Mouse (Mus musculus): Measurements from ENCODE around the gene Gm8094. TPM values are rescaled to one million over a fixed set of nuclear protein-coding genes. Genes with fewer than 3 reads are reported as not detected.
"Not testable (repeated sequence)": the region's sequence is repeated elsewhere in the genome, so short reads cannot be mapped to it uniquely, and the experiment has no call there.

Gene Gm8094
- not detected in 2 replicates for polyA plus RNA-seq (2015; fragmentation: Nextera tagmentation; extraction: Ambion mirVana)

DNA sequence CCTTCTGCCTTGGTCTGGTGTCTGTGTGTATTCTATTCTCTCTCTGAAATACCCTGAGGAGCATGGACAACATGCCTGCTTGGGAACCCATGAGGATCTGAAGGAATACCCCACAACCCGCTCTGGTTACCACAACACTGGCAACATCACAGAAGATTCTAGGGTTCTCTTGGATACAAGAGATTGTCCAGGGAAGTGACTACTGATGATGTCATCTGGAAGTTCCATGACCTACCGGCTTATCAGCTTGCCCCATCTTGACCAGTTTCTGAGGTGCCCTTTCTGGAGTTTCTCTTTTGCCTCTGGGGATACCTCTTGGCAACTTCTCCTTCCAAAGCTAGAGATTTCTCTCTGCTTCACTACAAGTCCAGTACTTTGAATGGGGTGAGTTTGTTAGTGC is at the start of gene Gm8094:
Gene Gm8094 (minus strand): TSS at position 101 of the 400 bp plus-strand sequence.
- not testable (repeated sequence) for H3K27ac ChIP-seq; H3K27me3 ChIP-seq; H3K36me3 ChIP-seq; H3K4me3 ChIP-seq; ATAC-seq (ENCODE audit: insufficient number of reproducible peaks, low FRiP score, low TSS enrichment, low read depth); H3K9ac ChIP-seq; H3K9me3 ChIP-seq; H3K4me1 ChIP-seq; H3K4me2 ChIP-seq
- 83% methylated on average over 2 of the region's 2 CpGs for WGBS

- H3K36me3 ChIP-seq; H3K27ac ChIP-seq; H3K9me3 ChIP-seq; H3K9ac ChIP-seq; H3K27me3 ChIP-seq; H3K4me1 ChIP-seq; ATAC-seq (ENCODE audit: insufficient number of reproducible peaks, low FRiP score, low TSS enrichment, low read depth); H3K4me3 ChIP-seq; H3K4me2 ChIP-seq: not testable (repeated sequence)
- 82% methylated on average over 3 of the region's 3 CpGs for WGBS
Observed at GRCm38 (mm10) chr14:43119673-43120072, 43.2 kb upstream of the Gm8094 start.

DNA sequence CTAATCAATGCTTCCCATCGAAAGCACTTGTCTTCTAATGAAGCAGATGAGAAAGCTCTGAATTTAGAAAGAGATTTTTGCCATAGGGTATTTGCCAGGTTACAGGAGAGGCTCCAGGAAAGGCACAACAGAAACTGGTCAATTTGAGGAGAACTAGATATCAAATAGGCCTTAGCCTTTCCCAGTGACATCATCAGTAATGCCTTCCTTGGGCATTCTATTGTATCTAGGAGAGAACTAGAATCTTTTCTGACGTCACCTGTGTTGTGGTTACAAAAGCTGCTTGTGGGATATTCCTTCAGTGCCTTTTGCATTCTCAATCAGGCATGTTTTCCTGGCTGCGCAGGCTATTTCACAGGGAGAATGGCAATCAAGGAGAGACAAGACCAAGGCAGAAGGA is 23.9 kb upstream of the Gm8094 start, which contains the start of gene Gm8104:
Gene Gm8104 (plus strand): TSS at position 301 of the 400 bp plus-strand sequence.
- WGBS, result 66% methylated on average over 3 of the region's 3 CpGs
- H3K4me1 ChIP-seq; ATAC-seq (ENCODE audit: insufficient number of reproducible peaks, low FRiP score, low TSS enrichment, low read depth); H3K27ac ChIP-seq; H3K27me3 ChIP-seq; H3K36me3 ChIP-seq; H3K4me3 ChIP-seq; H3K9ac ChIP-seq; H3K4me2 ChIP-seq; H3K9me3 ChIP-seq: not testable (repeated sequence)

GRCm38 (mm10) chr14:43089103-43089919 is 12.9 kb upstream of the Gm8094 start:
- not testable (repeated sequence) for H3K4me3 ChIP-seq; H3K9me3 ChIP-seq; H3K9ac ChIP-seq; H3K36me3 ChIP-seq; ATAC-seq (ENCODE audit: insufficient number of reproducible peaks, low FRiP score, low TSS enrichment, low read depth); H3K4me1 ChIP-seq; H3K27ac ChIP-seq; H3K4me2 ChIP-seq; H3K27me3 ChIP-seq
- WGBS, result 45% methylated on average over 1 of the region's 14 CpGs

DNA sequence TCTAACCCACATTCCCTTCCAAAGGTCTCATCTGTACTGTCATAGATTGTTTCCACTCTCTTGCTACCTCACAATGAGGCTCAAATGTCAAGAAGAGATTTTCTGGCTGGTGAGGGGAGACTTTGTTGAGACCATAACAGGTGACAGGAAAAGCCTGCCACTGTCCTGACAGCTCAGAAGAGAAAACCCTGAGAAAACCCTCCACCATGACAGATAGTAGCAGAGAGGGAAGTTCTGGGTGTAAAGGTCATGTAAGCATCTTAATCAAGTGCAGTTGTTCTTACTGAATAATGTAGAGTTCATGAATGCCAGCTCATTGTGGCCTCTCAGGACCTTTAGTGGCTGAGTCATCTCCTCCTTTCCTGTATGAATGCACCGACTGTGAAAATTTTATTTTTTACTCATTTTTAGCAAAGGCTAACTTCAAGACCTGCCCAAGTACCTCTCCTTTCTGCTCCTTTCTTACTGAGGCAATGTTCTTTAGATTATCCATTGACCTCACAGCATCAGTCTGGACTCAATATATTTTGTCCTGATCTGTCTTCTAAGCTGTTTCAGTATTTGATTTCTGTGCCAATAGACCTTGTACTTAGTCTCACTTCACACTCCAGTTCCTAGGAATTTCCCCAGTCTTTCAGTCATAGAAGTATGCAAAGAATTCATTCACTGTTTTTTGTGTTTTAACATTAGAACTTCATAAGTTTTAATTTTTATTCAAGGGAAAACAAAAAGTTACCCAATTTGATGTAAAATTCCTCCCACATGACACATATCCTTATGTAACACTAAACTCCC is 8.7 kb upstream of the Gm8094 start:
- H3K27me3 ChIP-seq; H3K4me3 ChIP-seq; H3K4me2 ChIP-seq; H3K9ac ChIP-seq; H3K4me1 ChIP-seq; H3K36me3 ChIP-seq; ATAC-seq (ENCODE audit: insufficient number of reproducible peaks, low FRiP score, low TSS enrichment, low read depth); H3K9me3 ChIP-seq; H3K27ac ChIP-seq: not testable (repeated sequence)
- WGBS, result 77% methylated on average over 1 of the region's 1 CpGs

DNA sequence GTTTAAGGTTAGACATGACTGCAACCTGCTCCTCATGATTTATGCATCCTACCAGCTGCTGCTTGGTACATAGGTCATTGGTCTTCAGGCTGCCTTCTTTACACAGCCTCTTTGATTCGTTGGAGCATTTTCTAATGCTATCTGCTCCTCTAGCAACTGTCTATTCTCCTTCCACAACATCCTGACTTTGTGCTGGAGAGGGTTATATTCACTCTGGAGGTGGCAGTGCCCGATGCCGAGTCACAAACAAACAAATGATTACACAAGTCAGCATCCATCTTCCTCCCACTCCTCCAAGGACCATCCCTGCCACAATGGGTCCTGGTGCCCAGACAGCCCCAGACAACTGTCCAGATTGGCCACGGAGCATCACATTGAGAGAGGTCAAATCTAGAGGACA is 16.3 kb downstream of the Gm8094 start:
- H3K4me3 ChIP-seq; H3K27ac ChIP-seq; H3K36me3 ChIP-seq; H3K27me3 ChIP-seq; ATAC-seq (ENCODE audit: insufficient number of reproducible peaks, low FRiP score, low TSS enrichment, low read depth); H3K9ac ChIP-seq; H3K4me1 ChIP-seq; H3K9me3 ChIP-seq; H3K4me2 ChIP-seq: not testable (repeated sequence)
- 70% methylated on average over 4 of the region's 4 CpGs for WGBS

DNA sequence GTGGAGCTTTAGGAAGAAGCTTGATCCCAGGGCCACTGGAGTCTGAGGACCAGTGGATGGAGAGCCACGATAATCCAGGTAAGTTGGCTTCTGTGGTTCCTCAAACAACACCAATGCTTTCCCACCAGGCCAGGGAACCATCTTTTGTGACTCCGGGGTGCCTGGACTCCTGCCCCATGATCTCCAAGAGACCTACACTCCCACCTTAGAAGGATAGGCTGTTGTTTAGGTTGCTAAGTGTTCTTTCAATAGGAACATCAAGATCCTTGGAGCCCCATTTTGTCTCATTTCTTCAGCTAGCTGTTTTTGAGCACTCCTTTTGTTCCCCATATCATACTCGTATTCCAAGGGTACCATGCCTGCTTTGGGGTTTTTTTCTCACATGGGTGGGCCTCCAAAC is 18.4 kb downstream of the Gm8094 start:
- H3K4me2 ChIP-seq; ATAC-seq (ENCODE audit: insufficient number of reproducible peaks, low FRiP score, low TSS enrichment, low read depth); H3K4me3 ChIP-seq; H3K4me1 ChIP-seq; H3K27ac ChIP-seq; H3K27me3 ChIP-seq; H3K9me3 ChIP-seq; H3K36me3 ChIP-seq; H3K9ac ChIP-seq: not testable (repeated sequence)
- 78% methylated on average over 3 of the region's 3 CpGs for WGBS

Other genes with a start within 250 kb of the Gm8094 start
- gene Gm21977, start 223.2 kb downstream of the Gm8094 start, polyA plus RNA-seq (2015; fragmentation: Nextera tagmentation; extraction: Ambion mirVana), result not detected in 2 replicates
- gene Gm8082, start 83.0 kb downstream of the Gm8094 start, polyA plus RNA-seq (2015; fragmentation: Nextera tagmentation; extraction: Ambion mirVana), result not detected in 2 replicates
- not detected in 2 replicates for gene Gm10376, start 61.0 kb downstream of the Gm8094 start, polyA plus RNA-seq (2015; fragmentation: Nextera tagmentation; extraction: Ambion mirVana)
- not detected in 2 replicates for gene Gm8104, start 24.0 kb upstream of the Gm8094 start, polyA plus RNA-seq (2015; fragmentation: Nextera tagmentation; extraction: Ambion mirVana)
- gene Gm7233, start 103.2 kb upstream of the Gm8094 start, polyA plus RNA-seq (2015; fragmentation: Nextera tagmentation; extraction: Ambion mirVana), result not detected in 2 replicates
- not detected in 2 replicates for gene Gm8122, start 158.7 kb upstream of the Gm8094 start, polyA plus RNA-seq (2015; fragmentation: Nextera tagmentation; extraction: Ambion mirVana)
- gene Gm8126, start 182.0 kb upstream of the Gm8094 start, polyA plus RNA-seq (2015; fragmentation: Nextera tagmentation; extraction: Ambion mirVana), result not detected in 2 replicates
- not detected in 2 replicates for gene Gm9732, start 198.4 kb upstream of the Gm8094 start, polyA plus RNA-seq (2015; fragmentation: Nextera tagmentation; extraction: Ambion mirVana)
- not detected in 2 replicates for gene Gm8127, start 217.2 kb upstream of the Gm8094 start, polyA plus RNA-seq (2015; fragmentation: Nextera tagmentation; extraction: Ambion mirVana)

All from limb, embryonic 15.5 days (tissue).